Mouse (Mus musculus): ENCODE measurements around the gene Gm15737. TPM values are rescaled to one million over a fixed set of nuclear protein-coding genes. Genes with fewer than 3 reads are reported as not detected.
A peak's percentile ranks its signal among the peaks of the same experiment; 100 is the strongest.

Gm15737 gene
- polyA plus RNA-seq (2015; fragmentation: Nextera tagmentation; extraction: Ambion mirVana) = 0.06 and 0.08 TPM in 2 replicates

DNA sequence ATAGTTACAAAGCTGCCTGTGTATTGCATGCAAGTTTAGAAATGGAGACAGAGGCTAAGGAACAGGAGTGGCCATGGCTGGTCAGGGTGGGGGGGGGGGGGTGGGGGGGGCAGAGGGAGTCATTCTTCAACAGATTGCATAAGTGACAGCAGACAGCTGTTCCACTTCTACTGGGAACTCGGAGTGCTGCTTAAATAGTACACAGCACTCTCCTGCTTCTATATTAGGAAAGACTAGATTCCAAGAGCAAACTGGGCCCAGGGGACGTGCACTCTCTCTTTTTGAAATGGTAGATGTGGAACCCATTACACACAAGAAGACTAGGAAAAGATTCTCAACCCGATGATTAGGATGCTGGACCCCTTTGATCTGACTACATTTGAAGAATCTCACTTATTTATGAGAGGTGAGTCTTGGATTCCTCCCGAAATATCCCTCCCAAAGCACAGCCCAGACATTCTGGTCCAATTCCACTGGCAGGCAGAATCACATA lies at the start of gene Gm15737:
TSS of gene Gm15737 (plus strand) at position 269 of the 493 bp plus-strand sequence.
- 53% methylated on average over 4 of the region's 4 CpGs for WGBS
- no peaks in the 10 kb centered on the region for H3K27me3 ChIP-seq
- peak; percentile 79 for ATAC-seq (replicated peaks; ENCODE audit: low FRiP score)
- peaks cover 28% of the 10 kb centered on the region for H3K4me1 ChIP-seq
- peaks cover 67% of the 10 kb centered on the region for H3K36me3 ChIP-seq
- no peak within 1 kb of the TSS for H3K4me2 ChIP-seq
- H3K27ac ChIP-seq = peak within 1 kb of the TSS; percentile 88
- no peak within 1 kb of the TSS for H3K9ac ChIP-seq
- no peak within 1 kb of the TSS for H3K4me3 ChIP-seq (replicated peaks)
- no peaks in the 10 kb centered on the region for H3K9me3 ChIP-seq (replicated peaks)

DNA sequence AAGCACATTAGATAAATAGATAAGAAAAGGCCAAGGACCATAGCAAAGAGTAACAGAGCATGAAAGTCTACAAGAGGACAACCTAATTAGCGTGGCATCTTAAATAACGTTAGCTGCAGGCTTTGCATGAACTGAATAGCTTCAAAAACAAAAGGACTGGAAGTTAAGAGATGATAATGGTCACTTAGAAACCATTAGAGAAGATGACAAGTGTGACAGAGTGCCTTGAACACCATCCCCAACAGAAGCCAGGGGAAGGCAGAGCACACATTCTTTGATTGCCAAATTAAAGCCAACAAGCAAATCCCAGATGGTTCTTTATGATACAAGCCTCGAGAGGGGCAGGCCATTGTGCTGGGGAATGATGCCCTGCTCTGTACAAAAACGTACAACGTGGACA lies 47.6 kb upstream of the Gm15737 start:
- no peak for ATAC-seq (replicated peaks; ENCODE audit: low FRiP score)

DNA sequence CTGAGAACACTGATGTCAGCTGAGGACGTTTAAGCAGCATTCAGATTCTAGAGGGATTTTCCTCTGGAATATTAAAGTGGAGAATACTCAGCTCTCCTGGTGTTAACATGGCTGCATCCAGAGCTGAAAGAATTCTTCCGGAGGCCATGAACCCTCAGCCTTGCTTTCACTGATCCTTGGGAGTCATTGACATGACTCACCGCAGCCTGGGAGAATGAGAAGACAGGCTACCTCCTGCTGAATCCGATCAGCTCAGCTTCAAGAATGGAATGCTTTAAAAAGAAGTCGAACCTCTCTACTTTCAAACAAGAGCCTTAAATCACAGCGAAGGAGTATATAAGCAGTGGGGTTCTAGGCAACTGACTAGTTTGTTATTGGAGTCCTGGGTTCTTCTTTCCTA lies 47.2 kb upstream of the Gm15737 start:
- Histone ChIP-seq H3K4me2 (no peak overlapping the region), H3K4me3 (replicated peaks) (no peak overlapping the region), H3K9me3 (replicated peaks) (no peaks in the 10 kb centered on the region), H3K36me3 (peaks cover 38% of the 10 kb centered on the region), H3K27ac (no peak overlapping the region), H3K27me3 (no peaks in the 10 kb centered on the region), H3K9ac (no peak overlapping the region), H3K4me1 (0 out of 2 replicates have a peak, but pooled peaks cover 7% of the 10 kb centered on the region)
- no peak for ATAC-seq (replicated peaks; ENCODE audit: low FRiP score)
- WGBS = 66% methylated on average over 6 of the region's 6 CpGs

More for the DNA sequence above, 47.6 kb upstream of the Gm15737 start:
- Histone ChIP-seq H3K36me3 (peaks cover 38% of the 10 kb centered on the region), H3K27ac (no peak overlapping the region), H3K9ac (no peak overlapping the region), H3K27me3 (no peaks in the 10 kb centered on the region), H3K4me2 (no peak overlapping the region), H3K4me1 (peaks cover 9% of the 10 kb centered on the region; the same call in 1 of the 2 replicates), H3K9me3 (replicated peaks) (no peaks in the 10 kb centered on the region), H3K4me3 (replicated peaks) (no peak overlapping the region)
- WGBS = 60% methylated on average over 5 of the region's 5 CpGs

DNA sequence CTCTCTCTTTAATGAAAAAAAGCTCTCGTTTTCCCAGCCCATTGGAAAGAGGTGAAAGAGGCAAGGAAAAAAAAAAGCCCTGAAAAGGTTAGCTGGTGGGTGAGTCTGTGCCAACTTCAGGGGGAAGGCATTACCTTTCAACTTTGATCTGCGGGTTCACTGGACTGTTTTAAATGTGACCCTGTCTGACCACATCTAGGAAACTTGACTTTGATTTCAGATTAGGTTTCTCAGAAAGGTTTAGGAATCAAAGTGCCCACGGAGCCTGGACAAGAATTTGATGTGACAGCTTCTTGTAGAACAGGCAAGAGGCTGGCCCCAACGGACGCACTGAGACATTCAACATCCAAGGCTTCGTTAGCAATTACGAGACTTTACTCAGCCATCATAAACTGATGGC lies 45.2 kb upstream of the Gm15737 start:
- Histone ChIP-seq H3K4me2 (no peak overlapping the region), H3K9me3 (replicated peaks) (no peaks in the 10 kb centered on the region), H3K4me1 (peaks cover 7% of the 10 kb centered on the region; the same call in 1 of the 2 replicates), H3K4me3 (replicated peaks) (no peak overlapping the region), H3K27me3 (no peaks in the 10 kb centered on the region), H3K27ac (no peak overlapping the region), H3K9ac (no peak overlapping the region), H3K36me3 (peaks cover 39% of the 10 kb centered on the region)
- no peak for ATAC-seq (replicated peaks; ENCODE audit: low FRiP score)
- 40% methylated on average over 7 of the region's 7 CpGs for WGBS

DNA sequence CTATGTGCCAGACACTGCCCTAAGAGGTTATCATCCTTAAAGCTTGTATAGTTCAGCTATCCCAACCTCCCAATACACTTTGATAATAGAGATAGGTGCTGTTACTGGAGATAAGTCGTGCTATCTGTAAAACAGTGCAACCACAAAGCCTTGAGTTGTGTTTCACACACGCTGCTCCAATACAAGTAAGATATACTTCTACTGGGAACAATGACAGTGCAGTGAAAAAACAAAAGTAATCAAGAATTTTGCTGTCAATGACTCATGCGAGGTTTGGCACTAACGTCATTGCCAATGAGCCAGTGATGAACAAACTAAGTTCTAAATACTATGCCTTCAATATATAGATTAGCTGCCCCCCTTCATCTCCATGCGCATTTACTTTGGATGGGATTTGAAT lies 42.6 kb upstream of the Gm15737 start:
- H3K9me3 ChIP-seq (replicated peaks) = no peaks in the 10 kb centered on the region
- no peak overlapping the region for H3K4me3 ChIP-seq (replicated peaks)
- peaks cover 7% of the 10 kb centered on the region; the same call in 1 of the 2 replicates for H3K4me1 ChIP-seq
- WGBS = 85% methylated on average over 5 of the region's 5 CpGs
- no peak for ATAC-seq (replicated peaks; ENCODE audit: low FRiP score)
- no peak overlapping the region for H3K9ac ChIP-seq
- H3K36me3 ChIP-seq = peaks cover 43% of the 10 kb centered on the region
- no peak overlapping the region for H3K4me2 ChIP-seq
- peak overlapping the region; percentile 9; the same call in 1 of the 2 replicates for H3K27ac ChIP-seq
- no peaks in the 10 kb centered on the region for H3K27me3 ChIP-seq

DNA sequence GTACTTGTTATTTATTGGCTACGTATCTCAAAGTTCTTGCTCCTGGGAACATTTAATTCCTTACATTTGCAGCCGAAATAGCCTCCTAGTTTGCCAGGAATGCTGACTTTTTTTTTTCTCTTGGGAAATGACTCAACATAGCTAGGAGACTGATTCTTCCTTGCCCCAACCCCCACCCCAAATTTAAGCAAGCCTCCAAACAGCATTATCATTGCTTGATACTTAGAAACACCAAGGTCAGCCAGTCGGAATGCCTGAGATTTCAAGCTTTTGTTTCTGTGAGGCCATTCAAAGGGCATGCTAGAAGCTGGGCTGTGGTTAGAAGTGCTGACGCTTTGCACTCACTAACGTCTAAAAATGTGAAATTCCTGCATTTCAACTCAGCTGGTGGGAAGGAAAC lies 41.8 kb upstream of the Gm15737 start:
- Histone ChIP-seq H3K36me3 (peaks cover 41% of the 10 kb centered on the region), H3K4me1 (peaks cover 3% of the 10 kb centered on the region; the same call in 1 of the 2 replicates), H3K9me3 (replicated peaks) (no peaks in the 10 kb centered on the region), H3K4me2 (no peak overlapping the region), H3K9ac (no peak overlapping the region), H3K27me3 (no peaks in the 10 kb centered on the region), H3K27ac (peak overlapping the region; percentile 66), H3K4me3 (replicated peaks) (no peak overlapping the region)
- WGBS = 62% methylated on average over 5 of the region's 5 CpGs
- ATAC-seq (replicated peaks; ENCODE audit: low FRiP score) = no peak

DNA sequence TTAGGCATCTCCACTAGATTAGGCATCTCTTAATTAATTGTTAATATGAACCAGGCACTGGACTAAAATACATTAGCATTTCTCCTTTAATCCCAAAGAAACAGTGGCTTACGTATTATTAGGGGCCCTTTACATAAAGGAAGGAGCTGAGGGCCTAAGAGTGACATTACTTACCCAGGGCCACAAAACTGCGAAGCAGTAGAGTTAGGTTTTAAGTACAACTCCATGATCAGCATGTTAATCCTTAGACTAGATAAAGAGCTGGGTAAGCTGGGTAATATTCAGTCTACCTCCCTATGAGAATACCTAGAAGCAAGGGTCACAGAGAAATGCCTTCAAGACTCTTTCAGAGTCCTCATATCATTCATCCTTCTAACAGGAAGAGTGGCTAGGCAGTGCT lies 40.0 kb upstream of the Gm15737 start:
- H3K36me3 ChIP-seq = peaks cover 40% of the 10 kb centered on the region
- ATAC-seq (replicated peaks; ENCODE audit: low FRiP score) = no peak
- no peak overlapping the region for H3K9ac ChIP-seq
- H3K4me2 ChIP-seq = no peak overlapping the region
- peaks cover under 1% of the 10 kb centered on the region; the same call in 1 of the 2 replicates for H3K4me1 ChIP-seq
- H3K27ac ChIP-seq = 0 out of 2 replicates have a peak overlapping the region, but pooled peaks have one; percentile 24
- no peak overlapping the region for H3K4me3 ChIP-seq (replicated peaks)
- H3K27me3 ChIP-seq = no peaks in the 10 kb centered on the region
- WGBS = 90% methylated on average over 2 of the region's 2 CpGs
- no peaks in the 10 kb centered on the region for H3K9me3 ChIP-seq (replicated peaks)

DNA sequence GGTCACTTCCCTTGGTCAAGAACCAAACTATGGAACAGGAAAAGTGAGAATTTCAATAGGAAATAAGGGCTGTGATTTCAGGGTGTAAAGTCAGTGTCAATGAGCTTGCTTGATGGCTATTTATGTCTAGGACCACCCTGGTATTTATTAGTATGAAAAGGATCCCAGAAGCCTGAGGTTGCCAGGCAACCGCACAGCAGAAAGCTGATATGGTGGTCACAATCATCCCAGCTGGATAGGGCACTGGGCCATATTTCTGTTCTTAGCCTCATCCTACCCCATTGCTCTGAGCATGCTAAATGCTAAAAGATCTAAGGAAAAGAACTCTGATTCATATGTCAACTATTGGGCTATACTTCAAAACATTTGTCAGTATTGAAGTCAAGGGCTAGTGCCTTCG lies 38.1 kb upstream of the Gm15737 start:
- H3K4me3 ChIP-seq (replicated peaks) = no peak overlapping the region
- H3K9me3 ChIP-seq (replicated peaks) = no peaks in the 10 kb centered on the region
- no peaks in the 10 kb centered on the region; the same call in 1 of the 2 replicates for H3K4me1 ChIP-seq
- WGBS = 94% methylated on average over 2 of the region's 2 CpGs
- H3K36me3 ChIP-seq = peaks cover 36% of the 10 kb centered on the region
- no peak overlapping the region for H3K9ac ChIP-seq
- H3K4me2 ChIP-seq = no peak overlapping the region
- no peak overlapping the region for H3K27ac ChIP-seq
- ATAC-seq (replicated peaks; ENCODE audit: low FRiP score) = no peak
- no peaks in the 10 kb centered on the region for H3K27me3 ChIP-seq

DNA sequence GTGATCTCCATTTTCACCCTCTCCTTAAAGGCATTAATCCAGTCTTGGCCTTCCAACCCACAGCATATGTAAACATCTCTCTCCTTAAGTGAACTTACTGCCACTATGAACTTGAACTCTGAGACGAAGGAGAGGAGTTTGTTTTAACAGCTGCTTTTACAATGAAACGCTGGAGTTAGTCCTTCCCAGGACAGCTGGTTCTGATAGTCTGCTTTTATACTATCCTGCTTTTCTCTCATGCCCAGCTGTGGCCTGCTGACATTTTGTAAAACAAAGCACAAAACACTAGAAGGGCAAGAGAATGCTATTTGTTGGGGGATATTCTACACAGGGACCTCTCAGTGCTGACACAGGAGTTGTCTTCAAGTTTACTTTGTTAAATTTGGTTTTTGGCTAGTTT lies 27.2 kb upstream of the Gm15737 start:
- no peak overlapping the region for H3K4me2 ChIP-seq
- no peaks in the 10 kb centered on the region for H3K9me3 ChIP-seq (replicated peaks)
- 18% methylated on average over 2 of the region's 2 CpGs for WGBS
- H3K4me3 ChIP-seq (replicated peaks) = no peak overlapping the region
- H3K36me3 ChIP-seq = peaks cover 24% of the 10 kb centered on the region
- H3K27me3 ChIP-seq = no peaks in the 10 kb centered on the region
- H3K4me1 ChIP-seq = 0 out of 2 replicates have a peak, but pooled peaks cover 2% of the 10 kb centered on the region
- H3K9ac ChIP-seq = no peak overlapping the region
- no peak for ATAC-seq (replicated peaks; ENCODE audit: low FRiP score)
- H3K27ac ChIP-seq = peak overlapping the region; percentile 43; the same call in 1 of the 2 replicates

DNA sequence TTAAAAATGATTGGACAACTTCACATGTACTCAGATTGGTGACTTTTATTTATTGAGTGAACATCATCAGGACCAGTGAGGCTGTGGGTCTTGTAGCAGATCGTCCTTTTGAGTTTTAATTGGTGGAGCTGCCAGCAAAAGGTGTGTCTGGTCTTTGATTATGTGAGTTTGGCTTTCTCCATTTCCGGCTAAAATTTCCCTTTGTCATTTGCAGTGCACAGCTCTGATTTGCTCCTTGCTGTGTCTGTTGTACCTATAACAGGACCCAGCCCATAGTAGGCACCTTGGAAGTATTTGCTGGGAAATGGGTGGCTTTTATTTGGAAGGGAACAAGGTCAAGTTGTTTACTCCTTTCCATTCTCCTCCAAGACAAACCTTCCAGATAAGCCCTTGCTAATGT lies 25.7 kb upstream of the Gm15737 start:
- WGBS = 91% methylated on average over 2 of the region's 2 CpGs
- H3K27ac ChIP-seq = no peak overlapping the region
- no peak for ATAC-seq (replicated peaks; ENCODE audit: low FRiP score)
- H3K9ac ChIP-seq = no peak overlapping the region
- no peak overlapping the region for H3K4me3 ChIP-seq (replicated peaks)
- H3K4me1 ChIP-seq = 0 out of 2 replicates have a peak, but pooled peaks cover 2% of the 10 kb centered on the region
- no peaks in the 10 kb centered on the region for H3K9me3 ChIP-seq (replicated peaks)
- H3K36me3 ChIP-seq = peaks cover 26% of the 10 kb centered on the region
- H3K27me3 ChIP-seq = no peaks in the 10 kb centered on the region
- H3K4me2 ChIP-seq = no peak overlapping the region

DNA sequence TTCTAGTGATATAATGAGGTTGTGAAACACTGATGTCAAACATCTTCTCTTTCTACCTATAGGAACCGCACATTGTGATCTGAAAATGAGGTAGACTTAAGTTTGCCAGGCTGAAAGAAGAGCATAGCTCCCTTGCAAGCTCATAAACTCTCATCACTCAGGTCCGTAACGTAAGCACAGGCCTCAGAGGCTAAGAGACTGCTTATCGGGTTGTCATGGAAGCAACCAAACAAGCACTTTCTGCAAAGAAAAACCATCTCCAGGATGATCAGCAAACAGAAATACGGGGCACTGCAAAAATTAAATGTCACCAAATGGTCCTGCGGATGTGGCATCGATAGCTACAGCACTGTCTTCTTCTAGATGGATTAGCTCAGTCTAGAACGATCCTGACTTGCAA lies 23.3 kb upstream of the Gm15737 start:
- H3K4me2 ChIP-seq = no peak overlapping the region

DNA sequence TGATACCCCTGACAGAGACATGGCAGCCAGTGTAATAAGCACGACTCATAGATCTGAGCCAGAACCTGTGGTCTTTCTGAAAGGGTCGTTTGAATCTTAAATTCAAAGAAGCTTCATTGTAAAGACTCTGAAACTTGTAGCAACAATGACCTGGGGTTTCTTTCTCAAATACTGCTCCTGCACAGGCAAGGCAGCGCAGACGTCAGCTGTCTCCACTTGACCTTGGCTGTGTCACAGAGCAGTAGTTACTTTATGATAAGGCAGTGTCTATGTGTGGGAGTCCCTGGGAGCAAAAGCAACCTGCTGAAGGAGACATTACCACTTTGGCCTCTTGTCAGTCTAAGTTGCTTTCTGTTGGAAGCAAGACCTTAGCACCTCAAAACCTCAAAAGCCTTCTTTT lies 22.5 kb upstream of the Gm15737 start:
- no peak overlapping the region for H3K4me2 ChIP-seq
- 60% methylated on average over 4 of the region's 4 CpGs for WGBS

More for the DNA sequence above, 23.3 kb upstream of the Gm15737 start:
- H3K27ac ChIP-seq = no peak overlapping the region
- no peaks in the 10 kb centered on the region for H3K27me3 ChIP-seq
- no peak for ATAC-seq (replicated peaks; ENCODE audit: low FRiP score)
- 0 out of 2 replicates have a peak, but pooled peaks cover 9% of the 10 kb centered on the region for H3K4me1 ChIP-seq
- no peak overlapping the region for H3K4me3 ChIP-seq (replicated peaks)
- H3K36me3 ChIP-seq = peaks cover 39% of the 10 kb centered on the region
- WGBS = 90% methylated on average over 8 of the region's 8 CpGs
- no peak overlapping the region for H3K9ac ChIP-seq
- H3K9me3 ChIP-seq (replicated peaks) = no peaks in the 10 kb centered on the region

More for the DNA sequence above, 22.5 kb upstream of the Gm15737 start:
- Histone ChIP-seq H3K27ac (no peak overlapping the region), H3K27me3 (no peaks in the 10 kb centered on the region), H3K4me1 (0 out of 2 replicates have a peak, but pooled peaks cover 9% of the 10 kb centered on the region), H3K4me3 (replicated peaks) (no peak overlapping the region), H3K36me3 (peaks cover 39% of the 10 kb centered on the region), H3K9me3 (replicated peaks) (no peaks in the 10 kb centered on the region), H3K9ac (no peak overlapping the region)
- no peak for ATAC-seq (replicated peaks; ENCODE audit: low FRiP score)

All from kidney, embryonic 15.5 days (tissue).